Mouse (Mus musculus): ENCODE data around the gene Heca. TPM values are rescaled to one million over a fixed set of nuclear protein-coding genes. Genes with fewer than 3 reads are reported as not detected.

The Heca gene
- total and polyA plus RNA-seq, 3 experiments: 10.0 to 12.4 (median 11.1) TPM

DNA sequence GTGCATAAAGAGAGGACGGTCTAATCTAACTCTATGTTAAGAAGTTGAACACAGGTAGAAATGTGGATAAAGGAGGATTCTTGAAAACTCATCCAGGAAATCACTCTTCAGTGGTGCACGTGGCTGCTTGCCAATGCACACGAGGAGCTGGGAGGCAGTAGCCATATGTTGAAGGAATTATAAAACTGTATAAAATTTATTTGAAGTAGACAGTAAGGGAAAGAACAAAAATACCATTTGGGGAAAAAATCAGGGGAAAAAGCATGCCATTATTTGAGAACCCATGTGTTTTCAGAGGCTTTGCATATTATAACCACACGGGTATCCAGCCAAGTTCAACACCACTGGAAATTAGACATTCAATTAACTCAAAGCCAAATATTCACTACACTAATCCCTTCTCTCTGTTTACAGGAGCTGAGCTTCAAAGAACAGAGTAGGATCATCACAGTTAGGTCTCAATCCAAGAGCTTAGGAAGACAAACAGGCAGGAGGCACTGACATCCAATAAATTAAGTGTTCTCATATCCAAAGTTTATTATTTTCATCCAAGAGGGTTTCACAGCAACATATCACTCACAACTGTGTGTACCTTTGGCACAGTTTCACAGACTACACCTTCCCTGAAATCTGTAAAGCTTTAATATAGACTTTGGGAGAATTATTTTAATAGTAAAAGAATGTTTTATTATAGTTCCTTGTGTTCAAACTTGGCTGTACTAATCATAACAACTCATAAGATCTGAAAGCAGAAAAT, 102.9 kb downstream of the Heca start:
- H3K79me2 ChIP-seq (replicated peaks; ENCODE audit: control insufficient read depth, extremely low read depth, insufficient read depth, poor library complexity, severe bottlenecking): no peaks in the 10 kb centered on the region
- DNase-seq (ENCODE audit: extremely low read depth): no peak
- no peak overlapping the region for H3K4me2 ChIP-seq (ENCODE audit: insufficient read depth, low read depth, poor library complexity, severe bottlenecking)
- H3K4me3 ChIP-seq (replicated peaks in 1 of 3; ENCODE audit: low read depth in 2 of 3, low read length in 2 of 3, poor library complexity in 1 of 3): no peak overlapping the region
- peaks cover 2 to 16% of the 10 kb centered on the region in 2 experiments for H3K36me3 ChIP-seq (replicated peaks in 1 of 2; ENCODE audit: control insufficient read depth in 1 of 2, insufficient read depth in 1 of 2, low read length in 1 of 2)
- H3K4me1 ChIP-seq (ENCODE audit: control insufficient read depth in 1 of 2, insufficient read depth in 2 of 2): no peaks in the 10 kb centered on the region
- H3K27ac ChIP-seq (ENCODE audit: insufficient read depth, low read depth): no peak overlapping the region
- dilution Hi-C loops (cut with MboI; ENCODE audit: extremely low pct_ligation_motif_present, extremely low pct_unique_long_range_greater_than_20kb, low sequenced_read_pairs) (no loop called here), in situ Hi-C loops (cut with MboI; ENCODE audit: low pct_ligation_motif_present, low pct_unique_long_range_greater_than_20kb, low sequenced_read_pairs) (no loop called here)
- no peaks in the 10 kb centered on the region for H3K27me3 ChIP-seq (replicated peaks)
- H3K9me3 ChIP-seq (replicated peaks; ENCODE audit: low read length): no peaks in the 10 kb centered on the region
- no peak overlapping the region for H3K9ac ChIP-seq (ENCODE audit: insufficient read depth, low read depth)
- TF ChIP-seq USF1 (IDR thresholded peaks at IDR 0.05; ENCODE audit: low read depth, low read length): no peak
- TF ChIP-seq JUN (IDR thresholded peaks at IDR 0.05; ENCODE audit: insufficient read depth, low read depth, low read length): no peak
- TF ChIP-seq ZKSCAN1 (IDR thresholded peaks at IDR 0.05; ENCODE audit: borderline replicate concordance, low read depth, low read length): no peak
- TF ChIP-seq IRF4 (IDR thresholded peaks at IDR 0.05; ENCODE audit: low read depth, low read length): no peak
- TF ChIP-seq USF2 (conservative IDR thresholded peaks at IDR 0.05; ENCODE audit: low read depth, low read length): no peak
- TF ChIP-seq E2F4 (IDR thresholded peaks at IDR 0.05; ENCODE audit: insufficient replicate concordance, low read depth, low read length): no peak
- no peak for TF ChIP-seq RAD21 (IDR thresholded peaks at IDR 0.05; ENCODE audit: low read depth, low read length)
- TF ChIP-seq SIN3A (IDR thresholded peaks at IDR 0.05; ENCODE audit: low read length): no peak
- TF ChIP-seq MAZ (IDR thresholded peaks at IDR 0.05; ENCODE audit: low read depth, low read length): no peak
- TF ChIP-seq CHD1 (IDR thresholded peaks at IDR 0.05; ENCODE audit: low read depth, low read length): no peak
- TF ChIP-seq KAT2A (IDR thresholded peaks at IDR 0.05; ENCODE audit: insufficient replicate concordance, low read length): no peak

- peaks cover 2 to 20% of the 10 kb centered on the region in 2 experiments for H3K36me3 ChIP-seq (replicated peaks in 1 of 2; ENCODE audit: control insufficient read depth in 1 of 2, insufficient read depth in 1 of 2, low read length in 1 of 2)
- no peaks in the 10 kb centered on the region for H3K79me2 ChIP-seq (replicated peaks; ENCODE audit: control insufficient read depth, extremely low read depth, insufficient read depth, poor library complexity, severe bottlenecking)
- no peaks in the 10 kb centered on the region for H3K4me1 ChIP-seq (ENCODE audit: control insufficient read depth in 1 of 2, insufficient read depth in 2 of 2)
- no peak overlapping the region for H3K4me3 ChIP-seq (replicated peaks in 1 of 3; ENCODE audit: low read depth in 2 of 3, low read length in 2 of 3, poor library complexity in 1 of 3)
- no peaks in the 10 kb centered on the region for H3K27me3 ChIP-seq (replicated peaks)
- no peak overlapping the region for H3K9ac ChIP-seq (ENCODE audit: insufficient read depth, low read depth)
- dilution Hi-C loops (cut with MboI; ENCODE audit: extremely low pct_ligation_motif_present, extremely low pct_unique_long_range_greater_than_20kb, low sequenced_read_pairs): no loop called here
- no peak for DNase-seq (ENCODE audit: extremely low read depth)
- no peaks in the 10 kb centered on the region for H3K9me3 ChIP-seq (replicated peaks; ENCODE audit: low read length)
- in situ Hi-C loops (cut with MboI; ENCODE audit: low pct_ligation_motif_present, low pct_unique_long_range_greater_than_20kb, low sequenced_read_pairs): no loop called here
- no peak overlapping the region for H3K4me2 ChIP-seq (ENCODE audit: insufficient read depth, low read depth, poor library complexity, severe bottlenecking)
- no peak for TF ChIP-seq MEF2A (IDR thresholded peaks at IDR 0.05; ENCODE audit: borderline replicate concordance, low read depth, low read length)
- no peak for TF ChIP-seq CHD2 (IDR thresholded peaks at IDR 0.05; ENCODE audit: low read length)
- TF ChIP-seq CTCF (conservative IDR thresholded peaks at IDR 0.05 in 1 of 2, IDR thresholded peaks at IDR 0.05 in 1 of 2; ENCODE audit: low read depth in 2 of 2, low read length in 2 of 2): no peak
- TF ChIP-seq HCFC1 (IDR thresholded peaks at IDR 0.05; ENCODE audit: low read depth, low read length): no peak
- TF ChIP-seq ZKSCAN1 (IDR thresholded peaks at IDR 0.05; ENCODE audit: borderline replicate concordance, low read depth, low read length): no peak
- TF ChIP-seq EP300 (IDR thresholded peaks at IDR 0.05; ENCODE audit: low read length): no peak
- TF ChIP-seq UBTF (IDR thresholded peaks at IDR 0.05; ENCODE audit: low read depth, low read length): no peak
- no peak for TF ChIP-seq JUN (IDR thresholded peaks at IDR 0.05; ENCODE audit: insufficient read depth, low read depth, low read length)
- TF ChIP-seq USF1 (IDR thresholded peaks at IDR 0.05; ENCODE audit: low read depth, low read length): no peak
- no peak for TF ChIP-seq SMC3 (IDR thresholded peaks at IDR 0.05; ENCODE audit: low read depth, low read length)
- TF ChIP-seq ETS1 (conservative IDR thresholded peaks at IDR 0.05; ENCODE audit: low read depth, low read length): no peak
- TF ChIP-seq USF2 (conservative IDR thresholded peaks at IDR 0.05; ENCODE audit: low read depth, low read length): no peak
- no peak for TF ChIP-seq NELFE (IDR thresholded peaks at IDR 0.05; ENCODE audit: low read depth, low read length)
- TF ChIP-seq ZC3H11A (IDR thresholded peaks at IDR 0.05; ENCODE audit: low read depth, low read length): no peak
- no peak for TF ChIP-seq ZNF384 (IDR thresholded peaks at IDR 0.05; ENCODE audit: low read depth, low read length)
- no peak for TF ChIP-seq E2F4 (IDR thresholded peaks at IDR 0.05; ENCODE audit: insufficient replicate concordance, low read depth, low read length)
- TF ChIP-seq POLR2A (IDR thresholded peaks at IDR 0.05; ENCODE audit: low read depth, low read length): no peak
- no peak for TF ChIP-seq NRF1 (IDR thresholded peaks at IDR 0.05; ENCODE audit: low read depth, low read length)
- no peak for TF ChIP-seq MAZ (IDR thresholded peaks at IDR 0.05; ENCODE audit: low read depth, low read length)
- TF ChIP-seq MXI1 (IDR thresholded peaks at IDR 0.05; ENCODE audit: low read depth, low read length): no peak
- H3K27ac ChIP-seq (ENCODE audit: insufficient read depth, low read depth): no peak overlapping the region
Measured at GRCm38 (mm10) chr10:17842030-17842429, 105.8 kb downstream of the Heca start.
